Mouse (Mus musculus) midbrain, embryonic 13.5 days (tissue): ENCODE measurements at regions not wholly inside any gene's neighbourhood (a gene's known extent, or its start where the extent isn't known, plus 50 kb on each side); places are given as distances from the start of the nearest gene placed in this dataset.

Source experiments
- ATAC-seq: fragments of 200-750 bp; cut with Nextera tagmentation; 2 replicates; pipeline ENCODE4 v1.8.0; 2017; ENCODE audit warnings: mild to moderate bottlenecking, moderate TSS enrichment, moderate library complexity
- H3K27ac ChIP-seq: fragments of 300-500 bp; sonication (generic); 2 replicates; pipeline ENCODE4 v1.5.1; 2015; ENCODE audit warnings: inconsistent platforms, mild to moderate bottlenecking, moderate library complexity
- H3K27me3 ChIP-seq: fragments of 300-500 bp; sonication (generic); 2 replicates; pipeline ENCODE4 v1.6.1; 2015; ENCODE audit warnings: mild to moderate bottlenecking, inconsistent platforms
- H3K36me3 ChIP-seq: fragments of 300-500 bp; sonication (generic); 2 replicates; pipeline ENCODE4 v1.6.1; 2015; ENCODE audit warnings: mild to moderate bottlenecking, inconsistent platforms
- H3K4me1 ChIP-seq: fragments of 300-500 bp; sonication (generic); replicated peaks from 2 replicates; pipeline ENCODE4 v1.6.1; 2015; ENCODE audit warnings: inconsistent platforms
- H3K4me2 ChIP-seq: fragments of 300-500 bp; sonication (generic); replicated peaks from 2 replicates; pipeline ENCODE4 v1.6.1; 2015; ENCODE audit warnings: moderate library complexity, mild to moderate bottlenecking, inconsistent platforms
- H3K4me3 ChIP-seq: fragments of 300-500 bp; sonication (generic); replicated peaks from 2 replicates; pipeline ENCODE4 v1.5.1; 2015; ENCODE audit warnings: mild to moderate bottlenecking, inconsistent platforms
- H3K9ac ChIP-seq: fragments of 300-500 bp; sonication (generic); replicated peaks from 2 replicates; pipeline ENCODE4 v1.6.1; 2015; ENCODE audit warnings: mild to moderate bottlenecking, inconsistent platforms
- H3K9me3 ChIP-seq: fragments of 300-500 bp; sonication (generic); 2 replicates; pipeline ENCODE4 v1.6.1; 2016; ENCODE audit warnings: mild to moderate bottlenecking, inconsistent platforms
- WGBS: fragments of 180-500 bp; shearing (Covaris S2); methylation state at CpG from one replicate; pipeline ENCODE4 v1.1.7; 2015; 5-methylcytosine and 5-hydroxymethylcytosine counted together

GRCm38 (mm10) chr3:35332534-35333272, 421.2 kb upstream of the Atp11b start:
- Histone ChIP-seq H3K4me3 (0 out of 2 replicates have a peak overlapping the region, but pooled peaks have one; percentile 5), H3K9ac (no peak overlapping the region), H3K4me1 (peaks cover 19% of the 10 kb centered on the region), H3K27ac (peak overlapping the region; percentile 54), H3K27me3 (no peaks in the 10 kb centered on the region), H3K36me3 (no peaks in the 10 kb centered on the region), H3K9me3 (no peaks in the 10 kb centered on the region), H3K4me2 (peak overlapping the region; percentile 45)
- ATAC-seq: peak; percentile 82
- WGBS: 3% methylated on average over 18 of the region's 18 CpGs

GRCm38 (mm10) chr3:35334017-35334416, 419.9 kb upstream of the Atp11b start:
- Histone ChIP-seq H3K9me3 (no peaks in the 10 kb centered on the region), H3K4me2 (no peak overlapping the region), H3K4me1 (peaks cover 19% of the 10 kb centered on the region), H3K4me3 (no peak overlapping the region), H3K27ac (peak overlapping the region; percentile 47; the same call in 1 of the 2 replicates), H3K36me3 (no peaks in the 10 kb centered on the region), H3K27me3 (no peaks in the 10 kb centered on the region), H3K9ac (no peak overlapping the region)
- WGBS: 60% methylated on average over 2 of the region's 2 CpGs
- ATAC-seq: no peak

- WGBS: 11% methylated on average over 3 of the region's 3 CpGs
- Histone ChIP-seq H3K27me3 (no peaks in the 10 kb centered on the region), H3K27ac (peak overlapping the region; percentile 47; the same call in 1 of the 2 replicates), H3K4me2 (no peak overlapping the region), H3K4me1 (peaks cover 21% of the 10 kb centered on the region), H3K4me3 (no peak overlapping the region), H3K9me3 (no peaks in the 10 kb centered on the region), H3K36me3 (no peaks in the 10 kb centered on the region), H3K9ac (no peak overlapping the region)
- no peak for ATAC-seq
Observed at GRCm38 (mm10) chr3:35334546-35334945, 419.4 kb upstream of the Atp11b start.

- no peaks in the 10 kb centered on the region for H3K36me3 ChIP-seq
- peaks cover 33% of the 10 kb centered on the region for H3K4me1 ChIP-seq
- H3K4me3 ChIP-seq: no peak overlapping the region
- H3K9me3 ChIP-seq: no peaks in the 10 kb centered on the region
- no peak for ATAC-seq
- no peaks in the 10 kb centered on the region for H3K27me3 ChIP-seq
- H3K4me2 ChIP-seq: no peak overlapping the region
- WGBS: 42% methylated on average over 5 of the region's 5 CpGs
- H3K27ac ChIP-seq: no peak overlapping the region
- no peak overlapping the region for H3K9ac ChIP-seq
Observed at GRCm38 (mm10) chr3:35335837-35336236, 418.1 kb upstream of the Atp11b start.

GRCm38 (mm10) chr3:35340525-35340924, 413.4 kb upstream of the Atp11b start:
- H3K9me3 ChIP-seq: no peaks in the 10 kb centered on the region
- H3K36me3 ChIP-seq: no peaks in the 10 kb centered on the region
- H3K27ac ChIP-seq: peak overlapping the region; percentile 93
- H3K4me1 ChIP-seq: peaks cover 41% of the 10 kb centered on the region
- H3K4me3 ChIP-seq: peak overlapping the region; percentile 45
- H3K9ac ChIP-seq: peak overlapping the region; percentile 64
- no peaks in the 10 kb centered on the region for H3K27me3 ChIP-seq
- peak overlapping the region; percentile 66 for H3K4me2 ChIP-seq
- peak; percentile 69 for ATAC-seq
- WGBS: under 1% methylated on average over 10 of the region's 10 CpGs

GRCm38 (mm10) chr3:35340935-35341800, 412.7 kb upstream of the Atp11b start:
- ATAC-seq: peak; percentile 94

GRCm38 (mm10) chr3:35341840-35342239, 412.1 kb upstream of the Atp11b start:
- Histone ChIP-seq H3K9me3 (no peaks in the 10 kb centered on the region), H3K9ac (peak overlapping the region; percentile 34; the same call in 1 of the 2 replicates), H3K27ac (peak overlapping the region; percentile 93), H3K27me3 (no peaks in the 10 kb centered on the region), H3K4me1 (peaks cover 41% of the 10 kb centered on the region), H3K36me3 (no peaks in the 10 kb centered on the region), H3K4me2 (peak overlapping the region; percentile 66), H3K4me3 (peak overlapping the region; percentile 45; the same call in 1 of the 2 replicates)
- 4% methylated on average over 9 of the region's 9 CpGs for WGBS
- no peak for ATAC-seq

More at GRCm38 (mm10) chr3:35340935-35341800, 412.7 kb upstream of the Atp11b start:
- peak overlapping the region; percentile 93 for H3K27ac ChIP-seq
- H3K27me3 ChIP-seq: no peaks in the 10 kb centered on the region
- H3K36me3 ChIP-seq: no peaks in the 10 kb centered on the region
- peak overlapping the region; percentile 66 for H3K4me2 ChIP-seq
- peaks cover 41% of the 10 kb centered on the region for H3K4me1 ChIP-seq
- H3K4me3 ChIP-seq: peak overlapping the region; percentile 45
- WGBS: under 1% methylated on average over 22 of the region's 22 CpGs
- H3K9me3 ChIP-seq: no peaks in the 10 kb centered on the region
- peak overlapping the region; percentile 64 for H3K9ac ChIP-seq

- Histone ChIP-seq H3K9me3 (no peaks in the 10 kb centered on the region), H3K4me2 (no peak overlapping the region), H3K27me3 (no peaks in the 10 kb centered on the region), H3K9ac (no peak overlapping the region), H3K27ac (peak overlapping the region; percentile 93; the same call in 1 of the 2 replicates), H3K4me1 (peaks cover 41% of the 10 kb centered on the region), H3K4me3 (no peak overlapping the region), H3K36me3 (no peaks in the 10 kb centered on the region)
- WGBS: 55% methylated on average over 4 of the region's 4 CpGs
- ATAC-seq: no peak
Observed at GRCm38 (mm10) chr3:35342584-35342983, 411.3 kb upstream of the Atp11b start.

- H3K9me3 ChIP-seq: no peaks in the 10 kb centered on the region
- 70% methylated on average over 5 of the region's 5 CpGs for WGBS
- ATAC-seq: no peak
- H3K36me3 ChIP-seq: no peaks in the 10 kb centered on the region
- no peaks in the 10 kb centered on the region for H3K27me3 ChIP-seq
- no peak overlapping the region for H3K4me3 ChIP-seq
- H3K27ac ChIP-seq: no peak overlapping the region
- no peak overlapping the region for H3K4me2 ChIP-seq
- peaks cover 41% of the 10 kb centered on the region for H3K4me1 ChIP-seq
- H3K9ac ChIP-seq: no peak overlapping the region
Observed at GRCm38 (mm10) chr3:35343936-35344335, 410.0 kb upstream of the Atp11b start.

GRCm38 (mm10) chr3:35349114-35349513, 404.8 kb upstream of the Atp11b start:
- no peaks in the 10 kb centered on the region for H3K36me3 ChIP-seq
- no peaks in the 10 kb centered on the region for H3K9me3 ChIP-seq
- WGBS: 93% methylated on average over 7 of the region's 7 CpGs
- H3K4me3 ChIP-seq: no peak overlapping the region
- ATAC-seq: no peak
- H3K27me3 ChIP-seq: no peaks in the 10 kb centered on the region
- no peak overlapping the region for H3K27ac ChIP-seq
- peaks cover 6% of the 10 kb centered on the region; the same call in 1 of the 2 replicates for H3K4me1 ChIP-seq
- H3K4me2 ChIP-seq: no peak overlapping the region
- no peak overlapping the region for H3K9ac ChIP-seq

GRCm38 (mm10) chr3:35353442-35353841, 400.5 kb upstream of the Atp11b start:
- 86% methylated on average over 9 of the region's 9 CpGs for WGBS
- Histone ChIP-seq H3K9ac (no peak overlapping the region), H3K27ac (no peak overlapping the region)

GRCm38 (mm10) chr3:35353920-35354319, 400.0 kb upstream of the Atp11b start:
- Histone ChIP-seq H3K36me3 (no peaks in the 10 kb centered on the region), H3K9me3 (no peaks in the 10 kb centered on the region), H3K4me1 (peaks cover 10% of the 10 kb centered on the region), H3K4me2 (no peak overlapping the region), H3K9ac (no peak overlapping the region), H3K4me3 (no peak overlapping the region), H3K27me3 (peaks cover 2% of the 10 kb centered on the region; the same call in 1 of the 2 replicates), H3K27ac (no peak overlapping the region)
- peak; percentile 63; the same call in 1 of the 2 replicates for ATAC-seq
- WGBS: 75% methylated on average over 7 of the region's 7 CpGs

More at GRCm38 (mm10) chr3:35353442-35353841, 400.5 kb upstream of the Atp11b start:
- Histone ChIP-seq H3K27me3 (peaks cover 2% of the 10 kb centered on the region; the same call in 1 of the 2 replicates), H3K4me2 (no peak overlapping the region), H3K4me3 (no peak overlapping the region), H3K36me3 (no peaks in the 10 kb centered on the region), H3K4me1 (peaks cover 7% of the 10 kb centered on the region), H3K9me3 (no peaks in the 10 kb centered on the region)
- 0 out of 2 replicates have a peak, but pooled peaks have one; percentile 50 for ATAC-seq
